Mouse (Mus musculus) embryonic facial prominence, embryonic 14.5 days (tissue): Measurements from ENCODE around the gene Cntln. TPM values are rescaled to one million over a fixed set of nuclear protein-coding genes. Genes with fewer than 3 reads are reported as not detected.
A peak's percentile ranks its signal among the peaks of the same experiment; 100 is the strongest.

Experiments used
- ATAC-seq: fragments of 200-750 bp; cut with Nextera tagmentation; 2 replicates; pipeline ENCODE4 v1.8.0; 2017; ENCODE audit warnings: low read depth, moderate number of reproducible peaks, moderate TSS enrichment
- DNase-seq: peaks from one replicate; pipeline ENCODE4 v3.0.0-alpha.2; 2015; ENCODE audit warnings: low spot score
- H3K27ac ChIP-seq: fragments of 300-500 bp; sonication (generic); replicated peaks from 2 replicates; pipeline ENCODE4 v1.5.1; 2014; ENCODE audit warnings: low read depth, mild to moderate bottlenecking, low read length, moderate library complexity
- H3K27me3 ChIP-seq: fragments of 300-500 bp; sonication (generic); replicated peaks from 2 replicates; pipeline ENCODE4 v1.6.1; 2014; ENCODE audit warnings: low read length; ENCODE audit not compliant: control insufficient read depth, insufficient read depth
- H3K36me3 ChIP-seq: fragments of 300-500 bp; sonication (generic); 2 replicates; pipeline ENCODE4 v1.6.1; 2014; ENCODE audit warnings: low read length, mixed read lengths; ENCODE audit not compliant: control insufficient read depth, insufficient read depth
- H3K4me1 ChIP-seq: fragments of 300-500 bp; sonication (generic); 2 replicates; pipeline ENCODE4 v1.6.1; 2014; ENCODE audit warnings: antibody characterized with exemption, low read length; ENCODE audit not compliant: control insufficient read depth, insufficient read depth
- H3K4me2 ChIP-seq: fragments of 300-500 bp; sonication (generic); 2 replicates; pipeline ENCODE4 v1.6.1; 2014; ENCODE audit warnings: low read depth, mild to moderate bottlenecking, low read length, moderate library complexity, mixed read lengths
- H3K4me3 ChIP-seq: fragments of 300-500 bp; sonication (generic); 2 replicates; pipeline ENCODE4 v1.5.1; 2014; ENCODE audit warnings: low read depth, mild to moderate bottlenecking, low read length
- H3K9ac ChIP-seq: fragments of 300-500 bp; sonication (generic); 2 replicates; pipeline ENCODE4 v1.6.1; 2014; ENCODE audit warnings: low read depth, mild to moderate bottlenecking, low read length, moderate library complexity, mixed read lengths
- H3K9me3 ChIP-seq: fragments of 300-500 bp; sonication (generic); 2 replicates; pipeline ENCODE4 v1.6.1; 2016; ENCODE audit warnings: low read length; ENCODE audit not compliant: control insufficient read depth
- WGBS: fragments of 180-500 bp; shearing (Covaris S2); extraction: QIAGEN DNeasy Blood & Tissue Kit; methylation state at CpG from one replicate; pipeline ENCODE4 v1.1.7; 2014; 5-methylcytosine and 5-hydroxymethylcytosine counted together
- polyA plus RNA-seq: library from polyadenylated mRNA; unstranded; fragments of >200 nt; fragmentation: Nextera tagmentation; extraction: Ambion mirVana; gene quantifications from 2 replicates; pipeline ENCODE4 v1.2.1, GENCODE M21; 2014

Cntln gene
- polyA plus RNA-seq, result 12.1 and 12.2 TPM in 2 replicates

DNA sequence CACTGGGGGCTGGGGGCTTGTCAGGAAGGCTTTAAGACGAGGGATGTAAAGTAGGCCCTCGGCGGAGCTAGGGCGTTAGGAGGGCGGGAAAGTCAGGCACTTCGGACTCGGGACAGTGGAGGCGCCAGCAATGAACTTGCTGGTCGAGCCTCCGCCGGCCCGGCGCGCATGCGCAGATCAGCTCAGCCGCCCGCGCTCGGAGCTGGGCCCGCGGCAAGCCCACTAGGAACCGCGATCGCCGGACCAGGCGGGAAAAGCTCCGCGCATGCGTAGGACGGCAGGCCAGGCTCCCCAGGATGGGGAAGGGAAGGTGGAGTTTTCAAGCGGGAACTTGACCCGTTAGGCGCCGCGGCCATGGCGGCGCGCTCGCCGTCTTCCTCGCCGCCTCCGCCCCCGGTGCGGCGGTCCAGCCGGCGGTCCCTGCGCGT lies at the start of gene Cntln:
TSS of gene Cntln (plus strand) at position 199 of the 428 bp plus-strand sequence.
- Histone ChIP-seq H3K9ac (peak within 1 kb of the TSS; percentile 98), H3K27ac (peak within 1 kb of the TSS; percentile 97), H3K27me3 (no peaks in the 10 kb centered on the region), H3K4me1 (peaks cover 7% of the 10 kb centered on the region), H3K9me3 (peaks cover 3% of the 10 kb centered on the region; the same call in 1 of the 2 replicates), H3K4me2 (peak within 1 kb of the TSS; percentile 70), H3K36me3 (no peaks in the 10 kb centered on the region), H3K4me3 (peak within 1 kb of the TSS; percentile 82)
- 0% methylated on average over 16 of the region's 50 CpGs for WGBS
- peak; percentile 96 for DNase-seq
- peak; percentile 97 for ATAC-seq

GRCm38 (mm10) chr4:84836979-84837378 lies 47.1 kb upstream of the Cntln start:
- H3K27me3 ChIP-seq, result no peaks in the 10 kb centered on the region
- ATAC-seq, result no peak
- H3K36me3 ChIP-seq, result no peaks in the 10 kb centered on the region
- H3K27ac ChIP-seq, result no peak overlapping the region
- DNase-seq, result peak; percentile 54
- WGBS, result 46% methylated on average over 5 of the region's 5 CpGs
- H3K4me1 ChIP-seq, result no peaks in the 10 kb centered on the region
- H3K4me3 ChIP-seq, result no peak overlapping the region
- no peak overlapping the region for H3K4me2 ChIP-seq
- H3K9ac ChIP-seq, result no peak overlapping the region
- H3K9me3 ChIP-seq, result no peaks in the 10 kb centered on the region

GRCm38 (mm10) chr4:84838545-84838944 lies 45.6 kb upstream of the Cntln start:
- no peaks in the 10 kb centered on the region for H3K9me3 ChIP-seq
- no peak for DNase-seq

GRCm38 (mm10) chr4:84839466-84839865 lies 44.6 kb upstream of the Cntln start:
- H3K4me3 ChIP-seq, result no peak overlapping the region
- no peaks in the 10 kb centered on the region for H3K27me3 ChIP-seq
- no peak overlapping the region for H3K27ac ChIP-seq
- no peak for ATAC-seq
- H3K9ac ChIP-seq, result no peak overlapping the region
- DNase-seq, result no peak
- H3K36me3 ChIP-seq, result no peaks in the 10 kb centered on the region
- no peaks in the 10 kb centered on the region for H3K4me1 ChIP-seq
- WGBS, result 71% methylated on average over 2 of the region's 2 CpGs
- no peaks in the 10 kb centered on the region for H3K9me3 ChIP-seq
- H3K4me2 ChIP-seq, result no peak overlapping the region

More at GRCm38 (mm10) chr4:84838545-84838944, 45.6 kb upstream of the Cntln start:
- H3K9ac ChIP-seq, result no peak overlapping the region
- 86% methylated on average over 3 of the region's 3 CpGs for WGBS
- no peaks in the 10 kb centered on the region for H3K36me3 ChIP-seq
- no peaks in the 10 kb centered on the region for H3K4me1 ChIP-seq
- no peaks in the 10 kb centered on the region for H3K27me3 ChIP-seq
- H3K27ac ChIP-seq, result no peak overlapping the region
- H3K4me2 ChIP-seq, result no peak overlapping the region
- H3K4me3 ChIP-seq, result no peak overlapping the region
- no peak for ATAC-seq

GRCm38 (mm10) chr4:84857588-84857987 lies 26.5 kb upstream of the Cntln start:
- Histone ChIP-seq H3K36me3 (no peaks in the 10 kb centered on the region), H3K27me3 (no peaks in the 10 kb centered on the region), H3K27ac (no peak overlapping the region), H3K4me1 (peaks cover 5% of the 10 kb centered on the region), H3K9me3 (no peaks in the 10 kb centered on the region), H3K9ac (no peak overlapping the region), H3K4me3 (no peak overlapping the region), H3K4me2 (no peak overlapping the region)
- ATAC-seq (no peak), DNase-seq (no peak)
- WGBS, result 76% methylated on average over 2 of the region's 2 CpGs

GRCm38 (mm10) chr4:84876347-84876746 lies 7.8 kb upstream of the Cntln start:
- H3K27me3 ChIP-seq, result no peaks in the 10 kb centered on the region
- no peaks in the 10 kb centered on the region for H3K4me1 ChIP-seq
- DNase-seq (peak; percentile 75), ATAC-seq (peak; percentile 62; the same call in 1 of the 2 replicates)
- WGBS, result 32% methylated on average over 3 of the region's 3 CpGs
- no peaks in the 10 kb centered on the region for H3K36me3 ChIP-seq
- H3K27ac ChIP-seq, result no peak overlapping the region
- no peaks in the 10 kb centered on the region for H3K9me3 ChIP-seq
- H3K9ac ChIP-seq, result no peak overlapping the region
- H3K4me3 ChIP-seq, result no peak overlapping the region
- no peak overlapping the region for H3K4me2 ChIP-seq

- 63% methylated on average over 12 of the region's 12 CpGs for WGBS
- Histone ChIP-seq H3K4me2 (peak overlapping the region; percentile 70), H3K27ac (peak overlapping the region; percentile 97), H3K36me3 (no peaks in the 10 kb centered on the region), H3K9ac (peak overlapping the region; percentile 98), H3K4me3 (peak overlapping the region; percentile 82), H3K4me1 (peaks cover 7% of the 10 kb centered on the region), H3K27me3 (no peaks in the 10 kb centered on the region), H3K9me3 (peaks cover 3% of the 10 kb centered on the region; the same call in 1 of the 2 replicates)
- no peak for DNase-seq
- ATAC-seq, result no peak; the same call in 1 of the 2 replicates
Observed at GRCm38 (mm10) chr4:84883646-84884045, 463 bp upstream of the Cntln start.

- Histone ChIP-seq H3K4me1 (peaks cover 7% of the 10 kb centered on the region), H3K27ac (peak overlapping the region; percentile 97), H3K36me3 (no peaks in the 10 kb centered on the region), H3K9me3 (peaks cover 3% of the 10 kb centered on the region; the same call in 1 of the 2 replicates), H3K27me3 (no peaks in the 10 kb centered on the region), H3K9ac (peak overlapping the region; percentile 98), H3K4me3 (peak overlapping the region; percentile 82), H3K4me2 (peak overlapping the region; percentile 70)
- DNase-seq, result peak; percentile 45
- peak; percentile 61; the same call in 1 of the 2 replicates for ATAC-seq
- 2% methylated on average over 11 of the region's 60 CpGs for WGBS
Observed at GRCm38 (mm10) chr4:84884539-84885270, 596 bp downstream of the Cntln start.

DNA sequence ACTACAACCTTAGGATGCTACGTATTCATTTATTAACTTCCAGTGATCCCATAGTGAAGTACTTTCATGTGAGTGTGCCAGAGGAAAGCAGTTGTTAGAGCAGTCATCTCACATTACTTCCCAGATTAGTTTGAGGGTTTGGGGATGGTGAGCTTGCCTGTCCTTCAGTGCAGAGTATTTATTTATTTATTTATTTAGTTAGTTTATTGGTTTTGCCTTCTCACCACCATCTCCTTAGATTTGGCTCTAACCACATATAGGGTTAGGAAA lies 1.1 kb downstream of the Cntln start:
- WGBS, result 6% methylated on average over 1 of the region's 1 CpGs
- Histone ChIP-seq H3K9ac (peak overlapping the region; percentile 98), H3K27me3 (no peaks in the 10 kb centered on the region), H3K27ac (peak overlapping the region; percentile 97), H3K4me2 (peak overlapping the region; percentile 70), H3K36me3 (peaks cover 1% of the 10 kb centered on the region), H3K4me1 (peaks cover 7% of the 10 kb centered on the region), H3K9me3 (peaks cover 3% of the 10 kb centered on the region; the same call in 1 of the 2 replicates), H3K4me3 (peak overlapping the region; percentile 82)
- ATAC-seq (no peak), DNase-seq (peak; percentile 55)
